In the genomic region with DNA sequence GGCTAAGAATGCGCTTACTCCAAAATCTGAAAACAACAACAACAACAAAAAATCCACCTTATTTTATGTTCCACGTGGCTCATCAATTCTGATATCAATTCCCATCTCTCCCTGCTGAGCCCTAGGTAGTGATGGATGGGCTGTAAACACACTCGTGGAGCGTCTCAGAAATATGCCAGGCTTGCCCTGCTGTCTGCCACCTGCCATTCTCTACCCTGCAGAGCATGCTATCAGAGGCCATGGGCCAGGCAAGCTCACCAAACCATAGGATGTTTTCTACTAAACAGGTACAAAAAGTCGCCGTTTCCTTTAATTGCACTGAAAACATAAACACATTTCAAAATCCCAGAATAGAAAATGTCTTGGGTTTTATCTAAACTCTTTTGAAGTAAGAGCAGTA, we compare ENCODE assay signal across 21 mouse cellular contexts.
DNase-seq lines count a peak whose midpoint lies in the region; ATAC-seq and TF ChIP-seq lines count a peak whose summit lies in the region.
"Had no signal": no experiment of that assay in that cellular context is flagged by ENCODE, and none has a peak within 500 bp of the region (broad histone marks: within the 10 kb centered on the region; RNA-seq: fewer than 3 reads in every experiment).

No protein-coding gene starts in this region.

- peaks cover 79% of the 10 kb centered on the region for H3K4me1 ChIP-seq in hindbrain, embryonic 10.5 days (replicated peaks)
- H3K4me1 ChIP-seq in hindbrain, embryonic 11.5 days (replicated peaks; ENCODE audit: control insufficient read depth, insufficient read depth, low read length), result peaks cover 10% of the 10 kb centered on the region
- peaks cover 28% of the 10 kb centered on the region for H3K4me1 ChIP-seq in olfactory bulb, adult 2 months (ENCODE audit: control insufficient read depth, insufficient read depth, low read length)

- H3K9ac ChIP-seq in hindbrain, embryonic 11.5 days (ENCODE audit: low read depth, low read length), result no peak overlapping the region
- H3K9ac ChIP-seq: forebrain, embryonic 13.5 days; forebrain, postnatal 0 days; heart, embryonic 15.5 days; hindbrain, embryonic 12.5 days had no signal

- no peak overlapping the region for H3K4me3 ChIP-seq in hindbrain, embryonic 10.5 days
- no peak overlapping the region for H3K4me3 ChIP-seq in hindbrain, embryonic 11.5 days (ENCODE audit: low read depth, low read length)
- H3K4me3 ChIP-seq in olfactory bulb, adult 2 months (ENCODE audit: insufficient read depth, low read depth, low read length), result no peak overlapping the region
- H3K4me3 ChIP-seq: embryonic facial prominence, embryonic 10.5 days; forebrain, embryonic 13.5 days; heart, adult 2 months; heart, embryonic 15.5 days; hindbrain, embryonic 12.5 days had no signal

- no peak for TF ChIP-seq POLR2A in olfactory bulb, adult 2 months (IDR thresholded peaks at IDR 0.05; ENCODE audit: insufficient read depth, low read depth, low read length)

- no peaks in the 10 kb centered on the region for H3K27me3 ChIP-seq in hindbrain, embryonic 10.5 days (ENCODE audit: insufficient read depth, poor library complexity, severe bottlenecking)
- H3K27me3 ChIP-seq in hindbrain, embryonic 11.5 days (ENCODE audit: control insufficient read depth, insufficient read depth, low read length), result no peaks in the 10 kb centered on the region
- H3K27me3 ChIP-seq: CH12.LX; forebrain, embryonic 13.5 days; heart, embryonic 15.5 days; hindbrain, embryonic 12.5 days; Patski had no signal

- no peak for DNase-seq in hindbrain, embryonic 10.5 days (ENCODE audit: low spot score)
- DNase-seq in hindbrain, embryonic 11.5 days (ENCODE audit: low spot score), result no peak
- DNase-seq in cerebellum, adult 11-12 months, result peak; percentile 48
- peak; percentile 55 for DNase-seq in cerebellum, adult 9-10 months
- no peak for DNase-seq in gastrocnemius, postnatal 10 days
- no peak for DNase-seq in natural killer cell, adult 2 months (ENCODE audit: low spot score in 2 of 2)
- DNase-seq: forebrain, postnatal 0 days; heart, adult 2 months; kidney, adult 8-10 months had no signal

- no peaks in the 10 kb centered on the region for H3K9me3 ChIP-seq in hindbrain, embryonic 10.5 days
- no peaks in the 10 kb centered on the region for H3K9me3 ChIP-seq in hindbrain, embryonic 11.5 days (ENCODE audit: control insufficient read depth, low read length)
- H3K9me3 ChIP-seq: embryonic facial prominence, embryonic 10.5 days; forebrain, embryonic 13.5 days; heart, embryonic 15.5 days; hindbrain, embryonic 12.5 days had no signal

- no peaks in the 10 kb centered on the region for H3K36me3 ChIP-seq in hindbrain, embryonic 10.5 days
- H3K36me3 ChIP-seq in hindbrain, embryonic 11.5 days (ENCODE audit: control insufficient read depth, insufficient read depth, low read length), result no peaks in the 10 kb centered on the region
- H3K36me3 ChIP-seq: embryonic facial prominence, embryonic 10.5 days; heart, embryonic 15.5 days; hindbrain, embryonic 12.5 days had no signal

- 78% methylated on average over 6 of the region's 6 CpGs for WGBS in hindbrain, embryonic 10.5 days
- 77% methylated on average over 6 of the region's 6 CpGs for WGBS in hindbrain, embryonic 11.5 days
- 94% methylated on average over 6 of the region's 6 CpGs for WGBS in olfactory bulb, adult 2 months

- TF ChIP-seq CTCF in olfactory bulb, adult 2 months (IDR thresholded peaks at IDR 0.05; ENCODE audit: insufficient read depth, low read depth, low read length), result no peak

- ATAC-seq in hindbrain, embryonic 11.5 days (ENCODE audit: low FRiP score), result no peak
- ATAC-seq: activated CD4-positive, CD25-positive, alpha-beta regulatory T cell, adult 4 months; forebrain, embryonic 13.5 days; forebrain, postnatal 0 days; hindbrain, embryonic 16.5 days; inflammation-experienced regulatory T-cells, adult 6 months; intestine, postnatal 0 days; Patski had no signal

- 0 out of 2 replicates have a peak overlapping the region, but pooled peaks have one; percentile 35 for H3K27ac ChIP-seq in hindbrain, embryonic 10.5 days
- no peak overlapping the region for H3K27ac ChIP-seq in hindbrain, embryonic 11.5 days (ENCODE audit: low read depth, low read length)
- H3K27ac ChIP-seq in olfactory bulb, adult 2 months (ENCODE audit: insufficient read depth, low read depth, low read length), result peak overlapping the region; percentile 55
- H3K27ac ChIP-seq: embryonic facial prominence, embryonic 10.5 days; heart, adult 2 months; heart, embryonic 15.5 days had no signal

- no peak overlapping the region for H3K4me2 ChIP-seq in hindbrain, embryonic 11.5 days (replicated peaks; ENCODE audit: low read depth, low read length)
- H3K4me2 ChIP-seq: forebrain, embryonic 13.5 days; heart, embryonic 11.5 days; heart, embryonic 15.5 days; hindbrain, embryonic 12.5 days had no signal

Comparison
In these comparisons a context has a peak if more than half of its experiments do, and no peak if none do; other contexts are left out.
1. DNase-seq: peak in cerebellum, adult 11-12 months (single experiment) and cerebellum, adult 9-10 months (single experiment); none in hindbrain, embryonic 10.5 days (single experiment), hindbrain, embryonic 11.5 days (single experiment), gastrocnemius, postnatal 10 days (single experiment) and natural killer cell, adult 2 months (0 of 2).